Mouse (Mus musculus): ENCODE measurements around the gene Rab8a. TPM values are rescaled to one million over a fixed set of nuclear protein-coding genes. Genes with fewer than 3 reads are reported as not detected.

Gene Rab8a
- polyA plus RNA-seq (2017; shearing (Covaris generic)): 226 TPM

GRCm38 (mm10) chr8:72160707-72161697 is at the start of gene Rab8a:
Gene Rab8a (plus strand): TSS chr8:72161200.

GRCm38 (mm10) chr8:72134756-72135445 is 26.1 kb upstream of the Rab8a start, which contains the start of gene Tpm4:
Gene Tpm4 (plus strand): TSS chr8:72134975.

DNA sequence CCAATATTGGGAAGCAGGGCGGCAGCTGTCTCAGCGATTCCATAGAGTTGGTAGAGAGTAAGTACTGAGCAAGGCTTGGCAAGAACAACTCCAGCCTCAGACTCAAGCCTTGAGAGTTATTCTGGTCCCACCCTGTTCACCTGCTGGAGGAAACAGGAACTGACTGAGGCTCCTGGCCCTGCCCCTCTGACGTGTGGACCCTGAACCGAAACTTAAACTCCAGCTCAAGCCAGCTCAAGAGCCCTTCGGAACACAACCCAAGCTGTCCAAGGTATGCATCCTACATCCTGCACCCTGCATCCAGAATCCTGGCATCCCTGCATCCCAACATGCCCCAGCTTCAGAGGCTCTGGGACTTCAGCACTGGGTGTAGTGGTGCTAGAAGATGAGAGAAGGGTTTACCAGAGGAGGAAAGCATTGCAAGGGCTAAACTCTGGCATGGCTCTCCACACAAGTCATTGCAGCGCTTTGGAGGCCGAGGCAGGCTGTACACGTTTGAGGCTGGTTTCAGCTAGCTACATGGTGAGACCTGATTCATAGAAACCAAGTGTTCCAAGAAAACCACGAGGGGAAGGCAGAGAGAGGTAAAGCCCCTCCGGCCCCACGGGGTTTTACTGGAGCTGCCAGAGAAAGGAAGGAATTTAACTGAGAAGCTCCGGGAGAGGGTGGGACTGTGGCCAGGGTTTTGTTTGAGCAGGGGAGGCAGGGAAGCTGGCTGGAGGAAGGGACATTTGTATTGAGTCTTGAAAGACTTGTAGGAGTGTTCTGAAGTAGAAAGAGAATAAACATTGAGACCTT is 28.6 kb downstream of the Rab8a start, which contains the start of gene Hsh2d:
Gene Hsh2d (plus strand): TSS at position 222 of the 798 bp plus-strand sequence.

DNA sequence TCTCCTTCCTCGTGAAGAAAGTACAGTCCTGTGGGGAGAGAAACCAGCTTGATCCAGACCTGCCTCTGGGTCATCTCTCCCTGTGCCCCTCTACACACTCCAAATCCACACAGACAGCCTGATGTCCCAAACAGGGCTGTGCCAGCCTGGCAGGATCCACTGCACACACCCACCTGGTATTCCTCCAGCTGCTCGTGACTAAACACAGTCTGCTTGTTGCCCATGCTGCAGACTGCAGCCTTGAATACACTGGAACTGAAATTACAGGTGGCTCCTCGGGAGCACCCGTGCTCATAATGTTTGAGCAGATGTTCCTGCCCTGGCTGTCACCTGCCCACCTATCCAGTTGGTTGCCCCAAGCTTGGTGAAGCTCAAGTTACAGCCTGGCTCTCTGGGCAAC is 51.8 kb downstream of the Rab8a start, which contains the start of gene Cib3:
Gene Cib3 (minus strand): TSS at position 87 of the 400 bp plus-strand sequence.

DNA sequence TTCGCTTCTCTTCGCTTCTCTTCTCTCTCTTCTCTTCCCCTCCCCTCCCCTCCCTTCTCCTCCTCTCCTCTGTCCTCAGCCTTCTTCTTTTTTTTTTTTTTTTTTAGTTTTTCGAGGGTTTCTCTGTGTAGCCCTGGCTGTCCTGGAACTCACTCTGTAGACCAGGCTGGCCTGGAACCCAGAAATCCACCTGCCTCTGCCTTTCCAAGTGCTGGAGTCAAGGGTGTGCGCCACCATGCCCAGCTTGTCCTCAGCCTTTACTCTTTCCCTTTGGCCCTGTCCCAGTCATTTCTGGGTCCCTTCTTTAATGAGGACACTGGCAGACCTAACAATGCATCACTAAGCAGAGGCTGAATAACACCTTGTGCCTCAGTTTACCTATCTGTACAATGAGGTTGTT is 52.5 kb downstream of the Rab8a start, which contains the start of gene Gm11034:
Gene Gm11034 (minus strand): TSS at position 101 of the 400 bp plus-strand sequence.

DNA sequence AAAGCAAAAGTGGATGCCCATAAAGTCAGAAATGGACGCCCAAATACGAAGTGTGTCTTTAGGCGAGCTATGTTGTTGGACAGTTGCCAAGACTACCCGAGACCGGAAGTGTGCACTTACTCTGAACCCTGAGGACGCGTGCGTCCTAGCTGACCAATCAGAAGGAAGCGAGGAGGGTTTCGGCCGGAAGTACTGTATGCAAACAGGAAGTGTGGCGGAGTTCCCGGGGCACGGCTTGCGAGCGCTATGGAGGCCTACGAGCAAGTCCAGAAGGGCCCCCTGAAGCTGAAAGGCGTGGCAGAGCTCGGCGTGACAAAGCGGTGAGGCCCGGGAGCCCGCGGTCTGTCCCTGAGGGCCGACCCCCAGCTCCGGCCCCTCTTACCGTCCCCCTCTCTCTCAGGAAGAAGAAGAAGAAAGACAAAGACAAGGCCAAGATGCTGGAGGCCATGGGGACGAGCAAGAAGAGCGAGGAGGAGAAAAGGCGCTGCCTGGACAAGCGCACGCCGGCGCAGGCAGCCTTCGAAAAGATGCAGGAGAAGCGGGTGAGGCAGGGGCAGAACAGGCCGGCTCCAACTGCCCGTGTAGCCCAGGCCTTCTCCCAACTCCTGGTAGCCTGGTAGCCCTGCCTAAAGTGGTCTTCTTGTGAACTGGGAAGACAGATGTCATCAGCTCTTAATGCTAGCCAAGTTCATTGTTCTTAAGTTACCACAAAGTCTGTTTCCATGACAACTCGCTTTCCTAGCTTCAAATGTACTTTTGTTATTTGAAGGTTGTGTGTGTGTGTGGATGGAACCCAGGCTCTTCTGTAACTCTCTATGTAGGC is 58.8 kb downstream of the Rab8a start, which contains the start of gene Fam32a:
Gene Fam32a (plus strand): TSS at position 190 of the 823 bp plus-strand sequence.

Other genes with a start within 250 kb of the Rab8a start
- gene Zfp961, start 210.2 kb upstream of the Rab8a start, polyA plus RNA-seq (2017; shearing (Covaris generic)): 29.6 TPM
- gene Cyp4f18, start 151.6 kb upstream of the Rab8a start, polyA plus RNA-seq (2017; shearing (Covaris generic)): 0.92 TPM
- gene Olfr372, start 120.0 kb upstream of the Rab8a start, polyA plus RNA-seq (2017; shearing (Covaris generic)): not detected
- gene Olfr373, start 78.0 kb upstream of the Rab8a start, polyA plus RNA-seq (2017; shearing (Covaris generic)): 0.26 TPM
- 0.19 TPM for gene Olfr374, start 54.2 kb upstream of the Rab8a start, polyA plus RNA-seq (2017; shearing (Covaris generic))
- 240 TPM for gene Tpm4, start 26.2 kb upstream of the Rab8a start, polyA plus RNA-seq (2017; shearing (Covaris generic))
- gene Hsh2d, start 28.4 kb downstream of the Rab8a start, polyA plus RNA-seq (2017; shearing (Covaris generic)): 35.8 TPM
- gene Cib3, start 51.6 kb downstream of the Rab8a start, polyA plus RNA-seq (2017; shearing (Covaris generic)): 0.14 TPM
- gene Gm11034, start 52.4 kb downstream of the Rab8a start, polyA plus RNA-seq (2017; shearing (Covaris generic)): not detected
- 123 TPM for gene Fam32a, start 58.5 kb downstream of the Rab8a start, polyA plus RNA-seq (2017; shearing (Covaris generic))
- gene Ap1m1, start 78.8 kb downstream of the Rab8a start, polyA plus RNA-seq (2017; shearing (Covaris generic)): 194 TPM
- 3.9 TPM for gene Gm10282, start 144.1 kb downstream of the Rab8a start, polyA plus RNA-seq (2017; shearing (Covaris generic))
- 15.6 TPM for gene Klf2, start 157.8 kb downstream of the Rab8a start, polyA plus RNA-seq (2017; shearing (Covaris generic))